Mouse (Mus musculus) megakaryocyte, adult 5-6 weeks (primary cell): Measurements from ENCODE around the gene Slc30a6. TPM values are rescaled to one million over a fixed set of nuclear protein-coding genes. Genes with fewer than 3 reads are reported as not detected.
A peak's percentile ranks its signal among the peaks of the same experiment; 100 is the strongest.
"Not testable (repeated sequence)": the region's sequence is repeated elsewhere in the genome, so short reads cannot be mapped to it uniquely, and the experiment has no call there.

ENCODE experiments used
- ATAC-seq: 2 replicates; pipeline ENCODE4 v1.8.0; 2016; ENCODE audit warnings: mild to moderate bottlenecking, inconsistent platforms; ENCODE audit not compliant: poor library complexity, severe bottlenecking
- total RNA-seq, 2 experiments: library from RNA; stranded (forward) in 1 of 2; stranded (reverse) in 1 of 2; fragments of 153-499, 151-499 nt in 1 of 2; fragments of 221-1000, 200-1000 nt in 1 of 2; gene quantifications; 2 replicates each; pipeline versions ENCODE4 v1.2.3 to v1.2.4; 2015 to 2017

Gene Slc30a6
- total RNA-seq, 2 experiments from 2014 or later, result 12.2 to 15.9 TPM

- ATAC-seq, result peak; percentile 98
Observed at GRCm38 (mm10) chr17:74440486-74440885, 45.1 kb downstream of the Slc30a6 start.

GRCm38 (mm10) chr17:74449776-74450175, 54.4 kb downstream of the Slc30a6 start:
- ATAC-seq, result no peak

- ATAC-seq, result peak; percentile 65
Observed at GRCm38 (mm10) chr17:74453928-74454327, 58.5 kb downstream of the Slc30a6 start.

- ATAC-seq, result peak; percentile 34; the same call in 1 of the 2 replicates
Observed at GRCm38 (mm10) chr17:74454660-74455059, 59.3 kb downstream of the Slc30a6 start.

GRCm38 (mm10) chr17:74455426-74455825, 60.0 kb downstream of the Slc30a6 start:
- no peak for ATAC-seq

- ATAC-seq, result no peak
Observed at GRCm38 (mm10) chr17:74456825-74457224, 61.4 kb downstream of the Slc30a6 start.

- no peak; the same call in 1 of the 2 replicates for ATAC-seq
Observed at GRCm38 (mm10) chr17:74457972-74458677, 62.7 kb downstream of the Slc30a6 start.

GRCm38 (mm10) chr17:74458711-74459408, 63.5 kb downstream of the Slc30a6 start, which contains the start of gene Nlrc4:
Nlrc4 (minus strand) TSS chr17:74459142.
- peak; percentile 94 for ATAC-seq

GRCm38 (mm10) chr17:74463510-74463909, 68.1 kb downstream of the Slc30a6 start:
- no peak for ATAC-seq

- not testable (repeated sequence) for ATAC-seq
Observed at GRCm38 (mm10) chr17:74467981-74468380, 72.6 kb downstream of the Slc30a6 start.

GRCm38 (mm10) chr17:74470133-74470532, 74.7 kb downstream of the Slc30a6 start:
- ATAC-seq, result not testable (repeated sequence)

Other genes starting within 250 kb of the Slc30a6 start
- 64.4 and 71.4 TPM in 2 replicates for gene Memo1, start 100.1 kb upstream of the Slc30a6 start, total RNA-seq (2015)
- gene Memo1, start 100.1 kb upstream of the Slc30a6 start, total RNA-seq (2017), result 59.6 and 64.4 TPM in 2 replicates
- 112 and 124 TPM in 2 replicates for gene Dpy30, start 71.7 kb upstream of the Slc30a6 start, total RNA-seq (2015)
- gene Dpy30, start 71.7 kb upstream of the Slc30a6 start, total RNA-seq (2017), result 69.1 and 84.8 TPM in 2 replicates
- gene Spast, start 56.6 kb upstream of the Slc30a6 start, total RNA-seq (2015), result 24.2 and 26.0 TPM in 2 replicates
- 38.2 and 39.7 TPM in 2 replicates for gene Spast, start 56.6 kb upstream of the Slc30a6 start, total RNA-seq (2017)
- 7.3 and 9.3 TPM in 2 replicates for gene Nlrc4, start 63.5 kb downstream of the Slc30a6 start, total RNA-seq (2015)
- gene Nlrc4, start 63.5 kb downstream of the Slc30a6 start, total RNA-seq (2017), result 12.1 and 12.5 TPM in 2 replicates
- gene Yipf4, start 93.9 kb downstream of the Slc30a6 start, total RNA-seq (2015), result 61.3 and 82.9 TPM in 2 replicates
- gene Yipf4, start 93.9 kb downstream of the Slc30a6 start, total RNA-seq (2017), result 60.1 and 62.7 TPM in 2 replicates
- gene Birc6, start 132.7 kb downstream of the Slc30a6 start, total RNA-seq (2015), result 129 and 144 TPM in 2 replicates
- 124 and 159 TPM in 2 replicates for gene Birc6, start 132.7 kb downstream of the Slc30a6 start, total RNA-seq (2017)